Mouse (Mus musculus) cortical plate, adult 2 months (tissue): ENCODE data around the gene Dennd1c.

Experiments
- CTCF ChIP-seq: fragments of 200-500 bp; IDR thresholded peaks from 2 replicates; pipeline ENCODE4 v1.5.1; 2011; ENCODE audit warnings: mild to moderate bottlenecking, control low read depth, low read length; ENCODE audit not compliant: insufficient read depth; ENCODE audit errors: extremely low read depth
- POLR2A ChIP-seq: fragments of 200-500 bp; IDR thresholded peaks from 2 replicates; pipeline ENCODE4 v1.6.1; 2011; ENCODE audit warnings: mild to moderate bottlenecking, low read length, control low read depth; ENCODE audit not compliant: insufficient read depth; ENCODE audit errors: extremely low read depth

GRCm38 (mm10) chr17:57104496-57104895, 26.2 kb upstream of the Dennd1c start:
- TF ChIP-seq CTCF (no peak), POLR2A (no peak)
